Mouse (Mus musculus): Measurements from ENCODE around the gene Cdh24. TPM values are rescaled to one million over a fixed set of nuclear protein-coding genes. Genes with fewer than 3 reads are reported as not detected.

The Cdh24 gene
- total RNA-seq, 2 experiments from 2014 or later = 0.53 to 0.55 TPM

Small RNA genes within 50 kb of the gene (microRNA-seq; reads per million reads assigned to microRNA genes)
- gene Mir686 (0 reads per million in 2 experiments), gene Mir6948 (0 to 1.0 reads per million in 2 experiments)

Other genes starting within 250 kb of the Cdh24 start
- gene Slc7a7, start 223.6 kb downstream of the Cdh24 start, total RNA-seq (2021) = 1 to 10 TPM; 2.9 to 3.4 TPM
- gene Mrpl52, start 214.5 kb downstream of the Cdh24 start, total RNA-seq (2021) = 100 to 1,000 TPM; 107 to 116 TPM
- gene Mmp14, start 209.8 kb downstream of the Cdh24 start, total RNA-seq (2021) = 10 to 100 TPM; 52.0 to 68.1 TPM
- 10 to 100 TPM; 33.5 to 37.2 TPM for gene Lrp10, start 177.2 kb downstream of the Cdh24 start, total RNA-seq (2021)
- gene Rem2, start 165.3 kb downstream of the Cdh24 start, total RNA-seq (2021) = not detected
- gene Prmt5, start 123.8 kb downstream of the Cdh24 start, total RNA-seq (2021) = 10 to 100 TPM; 27.9 to 28.9 TPM
- 1 to 10 TPM; 5.8 to 6.5 TPM for gene Haus4, start 86.7 kb downstream of the Cdh24 start, total RNA-seq (2021)
- gene Ajuba, start 63.8 kb downstream of the Cdh24 start, total RNA-seq (2021) = 1 to 10 TPM; 5.7 to 5.8 TPM
- 1 to 10 TPM; 2.9 to 3.3 TPM for gene 4931414P19Rik, start 35.4 kb downstream of the Cdh24 start, total RNA-seq (2021)
- 100 to 1,000 TPM; 196 to 203 TPM for gene Psmb5, start 23.3 kb downstream of the Cdh24 start, total RNA-seq (2021)
- not detected for gene Psmb11, start 19.9 kb downstream of the Cdh24 start, total RNA-seq (2021)
- gene Gm17606, start 412 bp downstream of the Cdh24 start, total RNA-seq (2021) = not detected
- 10 to 100 TPM; 10.1 to 11.8 TPM for gene 1700123O20Rik, start 44.9 kb upstream of the Cdh24 start, total RNA-seq (2021)
- gene Acin1, start 45.6 kb upstream of the Cdh24 start, total RNA-seq (2021) = 10 to 100 TPM; 68.1 to 73.8 TPM
- gene Gm29776, start 57.5 kb upstream of the Cdh24 start, total RNA-seq (2021) = not detected
- gene Cebpe, start 70.8 kb upstream of the Cdh24 start, total RNA-seq (2021) = not detected
- gene Slc7a8, start 140.6 kb upstream of the Cdh24 start, total RNA-seq (2021) = 10 to 100 TPM in 1 of 2 experiments, 1 to 10 TPM in 1; 7.5 to 18.5 TPM
- under 1 TPM in 1 of 2 experiments, not detected in 1; 0.29 TPM for gene Rnf212b, start 172.8 kb upstream of the Cdh24 start, total RNA-seq (2021)
- gene Homez, start 229.6 kb upstream of the Cdh24 start, total RNA-seq (2021) = 1 to 10 TPM; 6.1 to 8.1 TPM
- gene Ppp1r3e, start 236.2 kb upstream of the Cdh24 start, total RNA-seq (2021) = 1 to 10 TPM; 2.8 to 6.8 TPM
- 10 to 100 TPM; 19.9 to 21.0 TPM for gene Bcl2l2, start 242.0 kb upstream of the Cdh24 start, total RNA-seq (2021)
- 1 to 10 TPM; 3.1 to 3.6 TPM for gene Gm20521, start 242.1 kb upstream of the Cdh24 start, total RNA-seq (2021)